Mouse (Mus musculus) heart, postnatal 25 days (tissue): ENCODE results near the gene Kmt2b. TPM values are rescaled to one million over a fixed set of nuclear protein-coding genes. Genes with fewer than 3 reads are reported as not detected.

ENCODE experiments used
- DNase-seq: peaks from one replicate; pipeline ENCODE4 v3.0.0; 2022; ENCODE audit warnings: low spot score
- intact Hi-C: fragments of 180-260 bp; cut with DNase I; formaldehyde crosslinking; loops from one replicate; pipeline ENCODE4 v1.15.1; 2025
- total RNA-seq, 2 experiments: library from RNA; stranded (reverse); gene quantifications; 2 replicates each; pipeline ENCODE4 v1.2.3; 2021

Kmt2b gene
- total RNA-seq, 2 experiments from 2014 or later, result 17.5 to 22.7 TPM

GRCm38 (mm10) chr7:30604424-30604823 lies 15.9 kb upstream of the Kmt2b start:
- no peak for DNase-seq
- intact Hi-C loops, result loop anchor here (2.0 kb wide), 1 partner anchor 14 kb away; no protein-coding TSS in a partner anchor

GRCm38 (mm10) chr7:30602583-30602982 lies 14.1 kb upstream of the Kmt2b start:
- DNase-seq, result no peak
- intact Hi-C loops, result no loop called here

GRCm38 (mm10) chr7:30600651-30601050 lies 12.1 kb upstream of the Kmt2b start:
- no peak for DNase-seq
- intact Hi-C loops, result no loop called here

- intact Hi-C loops, result no loop called here
- DNase-seq, result peak; percentile 70
Measured at GRCm38 (mm10) chr7:30599933-30600353, 11.4 kb upstream of the Kmt2b start.

GRCm38 (mm10) chr7:30598786-30599185 lies 10.3 kb upstream of the Kmt2b start, which contains the start of gene Zbtb32:
Gene Zbtb32, minus strand, starts transcription at chr7:30598909.
- intact Hi-C loops, result no loop called here
- no peak for DNase-seq

GRCm38 (mm10) chr7:30596811-30597210 lies 8.3 kb upstream of the Kmt2b start:
- no peak for DNase-seq

GRCm38 (mm10) chr7:30596093-30596492 lies 7.6 kb upstream of the Kmt2b start:
- no peak for DNase-seq
- intact Hi-C loops, result no loop called here

More at GRCm38 (mm10) chr7:30596811-30597210, 8.3 kb upstream of the Kmt2b start:
- intact Hi-C loops, result no loop called here

- intact Hi-C loops, result loop anchor here (5.0 kb wide), 1 partner anchor 268 kb away; the partner anchor contains the start of gene Ffar1
- no peak for DNase-seq
Measured at GRCm38 (mm10) chr7:30594510-30595024, 6.0 kb upstream of the Kmt2b start.

GRCm38 (mm10) chr7:30593579-30594509 lies 5.3 kb upstream of the Kmt2b start:
- intact Hi-C loops, result loop anchor here (5.0 kb wide), 1 partner anchor 268 kb away; the partner anchor contains the start of gene Ffar1
- no peak for DNase-seq

- intact Hi-C loops, result loop anchor here (5.0 kb wide), 1 partner anchor 269 kb away; the partner anchor contains the start of gene Ffar1
- DNase-seq, result no peak
Measured at GRCm38 (mm10) chr7:30592772-30593423, 4.4 kb upstream of the Kmt2b start.

GRCm38 (mm10) chr7:30591605-30591951 lies 3.1 kb upstream of the Kmt2b start:
- intact Hi-C loops, result loop anchor here (2.0 to 5.0 kb wide), 2 partner anchors 13 to 271 kb away; partner anchors contain the start of gene Ffar1

GRCm38 (mm10) chr7:30590927-30591604 lies 2.5 kb upstream of the Kmt2b start:
- no peak for DNase-seq
- intact Hi-C loops, result loop anchor here (2.0 to 5.0 kb wide), 2 partner anchors 14 to 271 kb away; partner anchors contain the start of gene Ffar1

More at GRCm38 (mm10) chr7:30591605-30591951, 3.1 kb upstream of the Kmt2b start:
- no peak for DNase-seq

- intact Hi-C loops, result loop anchor here (1.0 to 10.0 kb wide), 5 partner anchors 15 to 365 kb away; partner anchors contain the start of genes Ffar1 and Usf2
- peak; percentile 63 for DNase-seq
Measured at GRCm38 (mm10) chr7:30589435-30590301, 1.1 kb upstream of the Kmt2b start.

- intact Hi-C loops, result loop anchor here (5.0 to 10.0 kb wide), 2 partner anchors 79 to 367 kb away; partner anchors contain the start of gene Usf2
- DNase-seq, result peak; percentile 16
Measured at GRCm38 (mm10) chr7:30587842-30588667, 471 bp downstream of the Kmt2b start.

GRCm38 (mm10) chr7:30586455-30587020 lies 2.0 kb downstream of the Kmt2b start:
- intact Hi-C loops, result loop anchor here (1.0 to 10.0 kb wide), 3 partner anchors 21 to 368 kb away; partner anchors contain the start of genes Igflr1 and Usf2
- DNase-seq, result no peak

- intact Hi-C loops, result loop anchor here (5.0 to 10.0 kb wide), 2 partner anchors 82 to 370 kb away; partner anchors contain the start of gene Usf2
- DNase-seq, result no peak
Measured at GRCm38 (mm10) chr7:30585170-30585569, 3.4 kb downstream of the Kmt2b start.

GRCm38 (mm10) chr7:30584339-30584738 lies 4.2 kb downstream of the Kmt2b start:
- intact Hi-C loops, result loop anchor here (10.0 kb wide), 1 partner anchor 370 kb away; the partner anchor contains the start of gene Usf2
- no peak for DNase-seq
